Mouse (Mus musculus): ENCODE data around the gene Zfp91. TPM values are rescaled to one million over a fixed set of nuclear protein-coding genes. Genes with fewer than 3 reads are reported as not detected.
"Not testable (repeated sequence)": the region's sequence is repeated elsewhere in the genome, so short reads cannot be mapped to it uniquely, and the experiment has no call there.

Gene Zfp91
- total RNA-seq, 1 experiment from 2014 or later, result 77.0 TPM

- ATAC-seq (ENCODE audit: extremely low read depth, insufficient number of reproducible peaks, low FRiP score, poor library complexity, severe bottlenecking), result peak; percentile 51
Measured at GRCm38 (mm10) chr19:12796328-12796931, 504 bp upstream of the Zfp91 start.

- ATAC-seq (ENCODE audit: extremely low read depth, insufficient number of reproducible peaks, low FRiP score, poor library complexity, severe bottlenecking), result no peak
Measured at GRCm38 (mm10) chr19:12795110-12795509, 816 bp downstream of the Zfp91 start.

GRCm38 (mm10) chr19:12794056-12795044 lies 1.6 kb downstream of the Zfp91 start:
- ATAC-seq (ENCODE audit: extremely low read depth, insufficient number of reproducible peaks, low FRiP score, poor library complexity, severe bottlenecking), result peak; percentile 44

GRCm38 (mm10) chr19:12792374-12792773 lies 3.6 kb downstream of the Zfp91 start:
- no peak for ATAC-seq (ENCODE audit: extremely low read depth, insufficient number of reproducible peaks, low FRiP score, poor library complexity, severe bottlenecking)

- no peak for ATAC-seq (ENCODE audit: extremely low read depth, insufficient number of reproducible peaks, low FRiP score, poor library complexity, severe bottlenecking)
Measured at GRCm38 (mm10) chr19:12787721-12788120, 8.2 kb downstream of the Zfp91 start.

GRCm38 (mm10) chr19:12786803-12787395 lies 9.0 kb downstream of the Zfp91 start:
- no peak for ATAC-seq (ENCODE audit: extremely low read depth, insufficient number of reproducible peaks, low FRiP score, poor library complexity, severe bottlenecking)

GRCm38 (mm10) chr19:12780437-12780836 lies 15.5 kb downstream of the Zfp91 start:
- no peak for ATAC-seq (ENCODE audit: extremely low read depth, insufficient number of reproducible peaks, low FRiP score, poor library complexity, severe bottlenecking)

GRCm38 (mm10) chr19:12770888-12771287 lies 25.0 kb downstream of the Zfp91 start:
- no peak for ATAC-seq (ENCODE audit: extremely low read depth, insufficient number of reproducible peaks, low FRiP score, poor library complexity, severe bottlenecking)

GRCm38 (mm10) chr19:12765308-12765707 lies 30.6 kb downstream of the Zfp91 start, which contains the start of gene Cntf:
TSS of gene Cntf (minus strand) at chr19:12765632.
- no peak for ATAC-seq (ENCODE audit: extremely low read depth, insufficient number of reproducible peaks, low FRiP score, poor library complexity, severe bottlenecking)

- no peak for ATAC-seq (ENCODE audit: extremely low read depth, insufficient number of reproducible peaks, low FRiP score, poor library complexity, severe bottlenecking)
Measured at GRCm38 (mm10) chr19:12762212-12763130, 33.5 kb downstream of the Zfp91 start.

- ATAC-seq (ENCODE audit: extremely low read depth, insufficient number of reproducible peaks, low FRiP score, poor library complexity, severe bottlenecking), result no peak
Measured at GRCm38 (mm10) chr19:12759656-12760055, 36.3 kb downstream of the Zfp91 start.

GRCm38 (mm10) chr19:12758936-12759478 lies 36.9 kb downstream of the Zfp91 start:
- no peak for ATAC-seq (ENCODE audit: extremely low read depth, insufficient number of reproducible peaks, low FRiP score, poor library complexity, severe bottlenecking)

GRCm38 (mm10) chr19:12756286-12756685 lies 39.6 kb downstream of the Zfp91 start:
- no peak for ATAC-seq (ENCODE audit: extremely low read depth, insufficient number of reproducible peaks, low FRiP score, poor library complexity, severe bottlenecking)

- no peak for ATAC-seq (ENCODE audit: extremely low read depth, insufficient number of reproducible peaks, low FRiP score, poor library complexity, severe bottlenecking)
Measured at GRCm38 (mm10) chr19:12731950-12732349, 64.0 kb downstream of the Zfp91 start.

- ATAC-seq (ENCODE audit: extremely low read depth, insufficient number of reproducible peaks, low FRiP score, poor library complexity, severe bottlenecking), result no peak
Measured at GRCm38 (mm10) chr19:12731036-12731435, 64.9 kb downstream of the Zfp91 start.

- ATAC-seq (ENCODE audit: extremely low read depth, insufficient number of reproducible peaks, low FRiP score, poor library complexity, severe bottlenecking), result no peak
Measured at GRCm38 (mm10) chr19:12725851-12726250, 70.1 kb downstream of the Zfp91 start.

GRCm38 (mm10) chr19:12722308-12722707 lies 73.6 kb downstream of the Zfp91 start:
- ATAC-seq (ENCODE audit: extremely low read depth, insufficient number of reproducible peaks, low FRiP score, poor library complexity, severe bottlenecking), result no peak

GRCm38 (mm10) chr19:12721596-12721995 lies 74.3 kb downstream of the Zfp91 start:
- not testable (repeated sequence) for ATAC-seq (ENCODE audit: extremely low read depth, insufficient number of reproducible peaks, low FRiP score, poor library complexity, severe bottlenecking)

Data from neutrophil, adult 5-6 weeks (primary cell).